Mouse (Mus musculus): ENCODE results near the gene Fxyd3. TPM values are rescaled to one million over a fixed set of nuclear protein-coding genes. Genes with fewer than 3 reads are reported as not detected.

Fxyd3 gene
- polyA plus RNA-seq, 1 experiment from 2014 or later = 22.5 TPM

GRCm38 (mm10) chr7:31041023-31041407 lies 35.5 kb downstream of the Fxyd3 start:
- H3K4me2 ChIP-seq (ENCODE audit: low read length) = peak overlapping the region; percentile 61

DNA sequence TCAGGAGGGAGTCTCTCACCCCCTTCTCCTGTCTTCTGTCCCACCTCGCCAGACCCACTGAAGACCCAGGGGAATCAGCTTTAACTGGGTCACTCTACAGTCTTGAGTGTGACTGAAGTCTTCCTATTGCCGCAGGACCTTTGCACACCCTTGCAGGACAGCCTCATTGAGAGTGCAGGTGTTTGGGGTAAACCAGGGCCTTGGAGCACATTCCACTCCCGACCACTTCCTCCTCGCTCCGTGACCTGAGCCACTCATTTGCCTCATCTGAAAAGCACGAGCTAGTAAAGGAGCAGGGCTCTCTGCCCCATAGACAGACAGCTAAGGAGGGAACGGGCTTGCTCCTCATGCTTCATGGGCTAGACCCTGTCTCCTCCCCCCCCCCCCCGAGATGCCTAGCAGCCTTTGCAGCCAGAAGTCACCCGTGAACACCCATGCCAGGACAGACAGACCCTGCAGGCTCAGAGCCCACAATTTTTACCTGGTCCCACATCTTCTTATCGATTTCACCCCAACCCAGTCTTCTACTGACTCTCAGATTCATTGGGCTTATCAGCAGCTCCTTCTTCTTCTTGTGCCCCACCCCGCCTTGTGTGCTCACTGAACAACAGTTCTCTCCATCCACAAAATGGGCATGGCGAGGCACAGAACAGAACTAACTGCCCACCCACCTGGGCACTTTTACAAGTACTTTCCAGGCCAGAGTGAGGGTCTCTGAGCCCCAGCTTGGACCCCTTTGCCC lies 36.1 kb downstream of the Fxyd3 start:
- Histone ChIP-seq H3K4me2 (ENCODE audit: low read length) (peak overlapping the region; percentile 61; the same call in 1 of the 2 replicates), H3K4me1 (replicated peaks; ENCODE audit: insufficient read depth, low read length) (peaks cover 10% of the 10 kb centered on the region; the same call in 1 of the 2 replicates), H3K36me3 (ENCODE audit: insufficient read depth, low read length) (no peaks in the 10 kb centered on the region), H3K27ac (no peak overlapping the region), H3K9me3 (replicated peaks; ENCODE audit: low read length) (no peaks in the 10 kb centered on the region), H3K4me3 (replicated peaks; ENCODE audit: low read depth, low read length) (no peak overlapping the region), H3K27me3 (ENCODE audit: insufficient read depth, low read length) (no peaks in the 10 kb centered on the region), H3K9ac (ENCODE audit: low read depth, low read length) (no peak overlapping the region)
- WGBS = 68% methylated on average over 11 of the region's 12 CpGs
- DNase-seq (ENCODE audit: low spot score) (no peak), ATAC-seq (replicated peaks; ENCODE audit: low FRiP score, low read depth) (no peak)
- no peak for TF ChIP-seq CTCF (IDR thresholded peaks at IDR 0.05; ENCODE audit: low read depth)

More at GRCm38 (mm10) chr7:31041023-31041407, 35.5 kb downstream of the Fxyd3 start:
- ATAC-seq (replicated peaks; ENCODE audit: low FRiP score, low read depth) (no peak), DNase-seq (ENCODE audit: low spot score) (no peak)
- Histone ChIP-seq H3K4me3 (replicated peaks; ENCODE audit: low read depth, low read length) (peak overlapping the region; percentile 27; the same call in 1 of the 2 replicates), H3K4me1 (replicated peaks; ENCODE audit: insufficient read depth, low read length) (peaks cover 10% of the 10 kb centered on the region; the same call in 1 of the 2 replicates), H3K9ac (ENCODE audit: low read depth, low read length) (0 out of 2 replicates have a peak overlapping the region, but pooled peaks have one; percentile 24), H3K27me3 (ENCODE audit: insufficient read depth, low read length) (no peaks in the 10 kb centered on the region), H3K9me3 (replicated peaks; ENCODE audit: low read length) (no peaks in the 10 kb centered on the region), H3K36me3 (ENCODE audit: insufficient read depth, low read length) (no peaks in the 10 kb centered on the region), H3K27ac (no peak overlapping the region)
- WGBS = 41% methylated on average over 8 of the region's 8 CpGs
- TF ChIP-seq CTCF (IDR thresholded peaks at IDR 0.05; ENCODE audit: low read depth) = no peak

GRCm38 (mm10) chr7:31039011-31039410 lies 37.5 kb downstream of the Fxyd3 start:
- Histone ChIP-seq H3K4me2 (ENCODE audit: low read length) (no peak overlapping the region), H3K27ac (no peak overlapping the region), H3K9me3 (replicated peaks; ENCODE audit: low read length) (no peaks in the 10 kb centered on the region), H3K36me3 (ENCODE audit: insufficient read depth, low read length) (no peaks in the 10 kb centered on the region), H3K4me3 (replicated peaks; ENCODE audit: low read depth, low read length) (no peak overlapping the region), H3K9ac (ENCODE audit: low read depth, low read length) (no peak overlapping the region), H3K27me3 (ENCODE audit: insufficient read depth, low read length) (no peaks in the 10 kb centered on the region), H3K4me1 (replicated peaks; ENCODE audit: insufficient read depth, low read length) (peaks cover 10% of the 10 kb centered on the region; the same call in 1 of the 2 replicates)
- WGBS = 92% methylated on average over 4 of the region's 4 CpGs
- ATAC-seq (replicated peaks; ENCODE audit: low FRiP score, low read depth) (no peak), DNase-seq (ENCODE audit: low spot score) (no peak)
- TF ChIP-seq CTCF (IDR thresholded peaks at IDR 0.05; ENCODE audit: low read depth) = no peak

GRCm38 (mm10) chr7:31037675-31038074 lies 38.8 kb downstream of the Fxyd3 start:
- H3K4me1 ChIP-seq (replicated peaks; ENCODE audit: insufficient read depth, low read length) = peaks cover 10% of the 10 kb centered on the region; the same call in 1 of the 2 replicates
- H3K27ac ChIP-seq = no peak overlapping the region
- H3K36me3 ChIP-seq (ENCODE audit: insufficient read depth, low read length) = no peaks in the 10 kb centered on the region
- TF ChIP-seq CTCF (IDR thresholded peaks at IDR 0.05; ENCODE audit: low read depth) = no peak
- no peak for DNase-seq (ENCODE audit: low spot score)
- ATAC-seq (replicated peaks; ENCODE audit: low FRiP score, low read depth) = no peak
- H3K4me3 ChIP-seq (replicated peaks; ENCODE audit: low read depth, low read length) = no peak overlapping the region
- H3K9ac ChIP-seq (ENCODE audit: low read depth, low read length) = no peak overlapping the region
- H3K27me3 ChIP-seq (ENCODE audit: insufficient read depth, low read length) = no peaks in the 10 kb centered on the region
- 68% methylated on average over 2 of the region's 2 CpGs for WGBS
- H3K9me3 ChIP-seq (replicated peaks; ENCODE audit: low read length) = no peaks in the 10 kb centered on the region
- H3K4me2 ChIP-seq (ENCODE audit: low read length) = no peak overlapping the region

GRCm38 (mm10) chr7:31036917-31037316 lies 39.6 kb downstream of the Fxyd3 start:
- no peak overlapping the region for H3K4me3 ChIP-seq (replicated peaks; ENCODE audit: low read depth, low read length)
- no peaks in the 10 kb centered on the region for H3K27me3 ChIP-seq (ENCODE audit: insufficient read depth, low read length)
- peaks cover 2% of the 10 kb centered on the region; the same call in 1 of the 2 replicates for H3K4me1 ChIP-seq (replicated peaks; ENCODE audit: insufficient read depth, low read length)
- no peaks in the 10 kb centered on the region for H3K36me3 ChIP-seq (ENCODE audit: insufficient read depth, low read length)
- WGBS = 82% methylated on average over 7 of the region's 7 CpGs
- DNase-seq (ENCODE audit: low spot score) = no peak
- TF ChIP-seq CTCF (IDR thresholded peaks at IDR 0.05; ENCODE audit: low read depth) = no peak
- H3K27ac ChIP-seq = no peak overlapping the region
- no peaks in the 10 kb centered on the region for H3K9me3 ChIP-seq (replicated peaks; ENCODE audit: low read length)
- H3K9ac ChIP-seq (ENCODE audit: low read depth, low read length) = no peak overlapping the region
- H3K4me2 ChIP-seq (ENCODE audit: low read length) = no peak overlapping the region
- no peak for ATAC-seq (replicated peaks; ENCODE audit: low FRiP score, low read depth)

- H3K27ac ChIP-seq = no peak overlapping the region
- ATAC-seq (replicated peaks; ENCODE audit: low FRiP score, low read depth) = no peak
- no peak overlapping the region for H3K9ac ChIP-seq (ENCODE audit: low read depth, low read length)
- H3K27me3 ChIP-seq (ENCODE audit: insufficient read depth, low read length) = no peaks in the 10 kb centered on the region
- no peak overlapping the region for H3K4me3 ChIP-seq (replicated peaks; ENCODE audit: low read depth, low read length)
- H3K4me2 ChIP-seq (ENCODE audit: low read length) = no peak overlapping the region
- DNase-seq (ENCODE audit: low spot score) = no peak
- H3K9me3 ChIP-seq (replicated peaks; ENCODE audit: low read length) = no peaks in the 10 kb centered on the region
- WGBS = 88% methylated on average over 11 of the region's 11 CpGs
- TF ChIP-seq CTCF (IDR thresholded peaks at IDR 0.05; ENCODE audit: low read depth) = no peak
- H3K36me3 ChIP-seq (ENCODE audit: insufficient read depth, low read length) = no peaks in the 10 kb centered on the region
- H3K4me1 ChIP-seq (replicated peaks; ENCODE audit: insufficient read depth, low read length) = no peaks in the 10 kb centered on the region
Measured at GRCm38 (mm10) chr7:31035291-31035690, 41.2 kb downstream of the Fxyd3 start.

Data from kidney, postnatal 0 days (tissue).